Mouse (Mus musculus) thymus, postnatal 36 days (tissue): ENCODE results near the gene Slc5a9.
A peak's percentile ranks its signal among the peaks of the same experiment; 100 is the strongest.
"Not testable (repeated sequence)": the region's sequence is repeated elsewhere in the genome, so short reads cannot be mapped to it uniquely, and the experiment has no call there.

Source experiments
- DNase-seq, 2 experiments: peaks; one replicate each; pipeline ENCODE4 v3.0.0; 2022; ENCODE audit warnings: mixed read lengths in 2 of 2

Gene Slc5a9

DNA sequence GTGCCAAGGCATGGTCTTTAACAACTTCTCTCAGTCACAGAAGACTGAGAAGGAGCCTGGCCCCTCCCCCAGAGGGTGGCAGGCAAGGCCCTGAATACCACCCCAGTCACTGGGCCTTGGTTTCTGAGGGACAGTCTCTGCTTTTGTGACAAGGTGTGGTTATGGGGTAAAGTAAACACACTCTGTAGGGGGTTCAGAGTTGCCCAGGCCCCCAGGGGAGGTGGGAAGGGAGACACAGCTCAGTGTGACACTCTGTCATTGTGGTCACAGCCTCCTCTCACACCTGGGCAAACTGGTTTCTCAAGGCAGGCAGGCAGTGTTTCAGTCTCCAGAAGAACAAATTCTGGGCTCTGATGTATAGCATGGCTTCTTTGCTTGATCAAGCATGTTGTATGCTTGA is at the start of gene Slc5a9:
Gene Slc5a9, minus strand, starts transcription at position 144 of the 400 bp plus-strand sequence.
- DNase-seq = no peak

DNA sequence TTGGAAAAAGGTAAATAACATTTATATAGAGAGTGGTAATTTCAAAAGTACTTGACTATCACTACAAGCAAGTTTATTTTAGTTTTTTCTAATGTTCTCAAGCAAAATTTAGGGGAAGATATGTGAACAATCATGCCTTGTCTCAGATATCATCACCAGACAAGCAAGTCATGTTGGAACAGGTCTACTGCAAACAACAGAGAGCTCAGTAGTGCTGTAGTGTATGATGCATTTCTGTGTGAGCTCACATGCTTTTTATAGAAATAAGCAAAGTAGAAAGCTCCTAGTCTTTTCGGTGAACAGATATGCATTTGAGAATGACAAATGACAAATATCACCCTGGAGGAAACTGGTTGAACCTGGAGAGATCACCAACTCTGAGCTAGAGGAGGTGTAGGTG is 16.4 kb upstream of the Slc5a9 start, which contains the start of gene Skint8:
Gene Skint8, plus strand, starts transcription at position 301 of the 400 bp plus-strand sequence.
- DNase-seq = no peak

DNA sequence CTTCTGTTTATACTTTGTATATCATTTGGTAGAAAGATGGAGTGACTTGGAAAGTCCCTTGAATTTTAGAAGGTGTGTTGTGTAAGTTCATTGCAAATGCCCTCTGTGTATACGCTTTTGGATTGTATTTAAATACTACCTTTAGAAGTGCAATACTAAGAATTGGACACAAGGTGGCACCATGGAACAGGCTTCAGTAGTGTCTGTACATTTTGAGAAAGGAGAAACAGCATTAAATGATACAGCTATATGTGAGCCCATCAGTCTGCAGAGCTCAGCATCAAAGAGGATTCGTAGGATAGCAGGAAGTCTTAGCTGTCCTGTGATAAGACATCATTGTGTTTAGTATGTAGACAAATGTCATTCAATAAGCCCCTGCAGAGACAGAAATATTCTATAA is 5.2 kb upstream of the Slc5a9 start:
- DNase-seq = no peak

DNA sequence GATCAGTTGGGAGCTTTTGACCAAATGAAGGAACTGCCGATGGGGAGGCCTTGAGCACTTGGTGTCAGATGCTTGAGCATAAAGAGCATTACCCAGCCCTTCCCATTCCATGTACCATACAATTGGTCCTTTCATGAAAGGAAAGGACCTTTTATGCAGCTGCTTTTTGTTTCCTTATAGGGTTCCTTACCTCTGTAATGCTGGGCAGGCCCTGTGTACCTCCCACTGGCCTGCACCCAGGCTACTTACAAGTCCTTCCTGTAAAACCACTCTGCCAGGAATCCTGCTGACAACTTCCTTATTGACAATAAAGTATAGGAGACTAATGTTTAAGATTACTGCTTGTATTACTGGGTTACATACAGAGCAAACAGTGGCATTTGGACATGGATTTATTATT is 1.2 kb downstream of the Slc5a9 start:
- no peak for DNase-seq

DNA sequence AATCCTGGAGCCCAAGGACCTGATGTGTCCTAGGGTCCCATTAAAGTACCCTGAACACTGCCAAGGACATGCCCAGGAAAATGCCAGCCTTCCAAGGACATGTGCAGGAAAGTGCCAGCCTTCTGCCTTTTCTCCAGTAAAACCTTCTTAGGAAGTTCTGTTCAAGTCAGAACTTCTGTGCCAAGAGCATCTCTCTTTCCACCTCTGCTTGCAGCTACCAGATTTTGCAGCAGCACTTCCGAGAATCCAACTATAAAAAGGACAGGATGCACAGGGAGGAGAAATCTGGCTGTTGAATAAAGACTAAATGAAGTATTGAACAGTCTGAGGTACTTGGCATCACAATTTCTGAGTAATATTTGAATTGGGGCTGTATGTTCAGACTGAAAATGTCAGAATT is 2.2 kb downstream of the Slc5a9 start:
- DNase-seq = not testable (repeated sequence)

DNA sequence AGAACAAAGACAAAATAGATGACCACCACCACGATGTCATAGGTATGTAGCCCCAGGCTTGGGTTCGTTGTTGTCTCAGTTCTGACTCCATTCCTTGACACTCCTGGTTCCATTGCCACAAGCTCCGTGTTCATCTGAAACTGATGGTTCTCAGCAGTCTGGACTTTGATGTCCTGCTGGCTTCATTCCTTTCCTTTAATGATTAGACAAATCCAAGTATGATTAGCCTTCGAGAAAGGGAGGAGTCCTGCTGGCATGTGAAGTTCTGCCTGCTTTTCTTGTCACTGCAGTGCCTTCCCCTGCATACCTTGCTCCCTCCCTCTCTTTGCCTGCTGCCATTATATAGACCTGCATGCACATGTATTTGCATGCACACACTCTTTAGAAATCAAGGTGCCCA is 4.2 kb downstream of the Slc5a9 start:
- DNase-seq = no peak

DNA sequence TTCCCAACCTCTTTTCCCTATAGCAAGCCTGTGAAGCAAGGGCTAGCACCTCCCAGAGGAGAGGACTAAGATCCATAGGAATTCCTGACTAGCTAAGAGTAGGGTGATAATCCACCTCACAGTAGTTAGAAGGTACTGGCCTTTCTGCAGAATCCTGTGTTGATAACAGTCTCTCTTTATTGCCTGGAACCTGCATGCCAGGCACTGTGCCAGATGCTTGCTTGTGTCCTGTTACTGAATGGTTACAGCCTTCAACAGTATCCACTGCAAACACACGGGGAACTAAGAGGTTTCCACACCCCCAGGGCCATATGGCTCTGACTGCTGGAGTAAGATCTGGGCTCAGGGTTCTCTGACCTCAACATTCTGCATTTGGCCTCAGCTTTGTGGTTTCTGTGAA is 5.0 kb downstream of the Slc5a9 start:
- no peak for DNase-seq

DNA sequence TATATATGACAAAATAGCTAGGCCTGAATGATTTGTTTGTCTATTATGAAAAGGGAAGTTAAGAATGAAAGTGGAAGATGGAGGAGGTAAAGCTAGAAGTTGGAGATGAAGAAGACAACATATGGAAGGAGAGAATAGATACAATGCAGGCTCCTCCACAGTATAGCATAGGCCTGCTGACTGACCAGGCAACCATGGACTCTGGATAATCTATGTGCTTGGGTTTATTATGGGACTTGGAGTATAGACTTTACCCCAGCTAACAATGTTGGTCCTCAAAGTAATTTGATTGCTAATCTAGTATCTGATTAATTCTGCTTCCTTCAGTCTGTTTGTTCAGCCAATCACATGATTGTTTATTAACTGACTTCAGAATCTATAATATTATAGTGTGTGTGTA is 10.6 kb downstream of the Slc5a9 start:
- DNase-seq = no peak

DNA sequence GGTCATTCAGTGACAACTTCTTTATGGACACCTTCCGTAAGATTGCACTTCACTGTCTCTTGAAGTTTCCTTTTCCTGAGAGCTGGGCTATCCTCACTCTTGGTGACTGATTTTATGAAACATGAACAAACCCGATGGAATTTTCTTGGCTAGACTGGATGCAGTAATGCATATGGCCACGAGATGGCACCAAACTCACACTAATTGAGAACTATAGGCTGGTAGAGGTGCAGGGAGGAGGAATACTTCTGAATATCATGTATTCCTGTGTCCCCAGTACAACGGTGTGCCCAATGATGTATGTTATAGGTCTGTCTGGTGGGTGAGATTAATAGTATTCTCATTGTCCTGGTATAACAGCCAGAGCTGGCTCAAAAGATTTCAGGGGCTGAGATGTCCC is 16.1 kb downstream of the Slc5a9 start:
- peak; percentile 50 to 63 for DNase-seq

DNA sequence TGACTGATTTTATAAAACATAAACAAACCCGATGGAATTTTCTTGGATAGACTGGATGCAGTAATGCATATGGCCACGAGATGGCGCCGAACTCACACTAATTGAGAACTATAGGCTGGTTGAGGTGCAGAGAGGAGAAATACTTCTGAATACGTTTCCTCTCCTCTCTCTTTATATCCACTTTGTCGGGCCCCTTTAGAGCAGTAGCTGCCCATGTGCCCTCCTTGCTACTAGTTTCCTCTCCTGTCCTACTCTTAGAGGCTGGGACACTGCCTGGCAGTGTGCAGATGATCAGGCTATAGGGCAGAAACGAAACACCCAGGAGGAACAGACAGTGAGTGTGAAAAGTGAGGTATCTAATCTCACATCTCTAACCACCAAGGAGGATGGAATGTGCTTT is 16.7 kb downstream of the Slc5a9 start:
- peak; percentile 54 to 68 for DNase-seq

DNA sequence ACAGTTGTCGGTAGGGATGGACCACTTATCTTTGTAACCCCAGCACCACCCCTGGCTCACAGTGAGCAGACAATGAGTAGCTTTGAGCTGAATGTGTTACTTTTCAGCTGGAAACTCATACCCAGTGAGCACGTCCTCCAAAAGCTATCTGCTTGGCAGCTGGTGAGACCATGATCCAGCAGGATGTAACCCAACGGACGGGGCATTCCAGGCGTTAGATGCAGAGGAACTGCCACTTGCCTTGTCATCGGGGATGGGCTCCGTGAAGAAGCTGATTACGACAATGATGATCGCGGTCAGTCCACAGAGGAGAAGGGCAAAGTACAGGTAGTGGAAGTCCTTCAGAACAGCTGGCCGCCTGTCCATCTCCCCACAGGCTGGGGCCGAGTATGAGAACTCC is 19.2 kb downstream of the Slc5a9 start:
- no peak for DNase-seq

DNA sequence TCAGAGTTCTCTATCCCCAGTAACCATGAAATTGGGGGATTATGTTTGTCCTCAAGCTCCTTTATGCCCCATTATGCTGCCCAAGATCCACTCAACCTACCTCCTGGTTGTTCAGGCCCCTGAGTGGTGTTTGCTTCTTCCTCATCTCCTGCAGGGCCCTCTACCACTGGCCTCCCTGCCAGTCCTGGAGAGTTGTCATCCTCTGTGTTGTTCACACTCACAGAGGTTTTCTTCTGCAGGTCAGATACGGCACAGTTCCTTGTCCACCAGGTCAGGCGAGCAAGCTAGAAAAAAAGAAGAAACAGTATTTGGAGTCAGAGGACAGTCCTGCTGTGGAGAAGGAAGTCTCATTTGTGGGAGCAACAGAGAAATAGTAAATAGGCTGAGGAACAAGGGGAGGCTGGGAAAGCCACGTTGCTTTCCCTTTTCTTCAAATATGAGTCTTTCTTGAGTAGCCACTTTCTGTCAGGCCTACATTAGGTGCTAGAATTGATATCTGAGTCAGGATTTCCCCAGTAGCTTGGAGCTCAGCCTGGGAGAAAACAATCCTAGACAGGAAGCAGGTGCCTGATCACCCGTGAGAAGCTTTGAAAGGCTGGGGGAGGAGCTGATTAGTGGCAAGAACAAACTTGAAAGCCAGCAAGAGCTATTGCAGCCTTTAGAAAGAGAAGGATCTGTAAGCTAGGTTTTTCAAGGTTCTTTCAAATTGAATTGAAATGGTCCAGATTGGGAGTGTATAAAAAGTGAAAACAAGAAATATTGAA is 22.4 kb downstream of the Slc5a9 start:
- peak in 1 of 2 experiments; percentile 27 for DNase-seq

DNA sequence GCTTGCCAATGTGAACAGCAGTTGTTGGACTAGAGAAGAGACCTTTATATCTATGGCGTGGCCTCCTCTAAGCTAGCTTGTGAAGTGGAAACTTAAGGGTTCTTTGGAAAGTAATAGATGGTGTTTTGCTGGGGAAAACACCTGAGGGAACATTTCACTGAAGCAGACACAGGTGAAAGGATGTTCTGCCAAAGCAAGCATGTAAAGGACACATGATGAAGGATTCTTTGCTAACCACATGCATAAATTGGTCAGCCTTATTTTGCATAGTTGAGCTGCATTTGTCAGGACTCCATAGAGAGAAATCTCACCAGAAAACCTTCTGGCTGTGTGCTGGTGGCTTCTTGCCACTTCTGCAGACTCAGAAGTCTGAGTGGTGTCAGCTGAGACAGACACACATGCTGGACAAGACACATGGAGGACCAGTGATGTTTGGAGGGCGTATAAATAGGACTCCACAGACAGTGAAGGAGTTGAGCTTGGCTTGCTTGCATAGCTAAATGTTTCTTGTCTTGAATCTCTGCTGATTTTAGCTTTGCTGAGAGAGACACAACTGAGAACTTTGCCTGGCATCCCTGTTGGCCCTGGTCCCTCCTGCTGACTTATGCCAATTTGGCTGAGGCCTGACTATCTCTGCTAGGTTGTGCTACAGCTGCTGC is 34.8 kb downstream of the Slc5a9 start:
- no peak for DNase-seq

DNA sequence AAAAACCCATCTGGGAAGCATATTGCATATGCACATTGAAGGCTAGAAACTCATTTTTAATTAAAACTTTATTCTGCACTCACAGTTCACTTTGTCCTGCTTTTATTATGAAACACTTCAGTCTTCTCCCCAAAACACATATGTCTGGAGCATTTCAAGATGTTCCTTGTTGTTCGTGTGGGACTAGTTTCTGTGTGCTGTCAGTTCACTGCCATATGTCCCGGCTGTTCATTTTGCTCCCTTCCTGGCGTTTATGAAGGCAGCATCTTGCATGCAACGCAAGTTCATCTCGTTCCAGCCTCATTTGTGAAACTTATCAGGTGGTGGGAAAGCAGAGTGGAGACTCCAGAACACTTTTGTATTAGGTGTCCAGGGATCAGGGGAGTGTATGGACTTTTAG is 36.0 kb downstream of the Slc5a9 start:
- no peak for DNase-seq

DNA sequence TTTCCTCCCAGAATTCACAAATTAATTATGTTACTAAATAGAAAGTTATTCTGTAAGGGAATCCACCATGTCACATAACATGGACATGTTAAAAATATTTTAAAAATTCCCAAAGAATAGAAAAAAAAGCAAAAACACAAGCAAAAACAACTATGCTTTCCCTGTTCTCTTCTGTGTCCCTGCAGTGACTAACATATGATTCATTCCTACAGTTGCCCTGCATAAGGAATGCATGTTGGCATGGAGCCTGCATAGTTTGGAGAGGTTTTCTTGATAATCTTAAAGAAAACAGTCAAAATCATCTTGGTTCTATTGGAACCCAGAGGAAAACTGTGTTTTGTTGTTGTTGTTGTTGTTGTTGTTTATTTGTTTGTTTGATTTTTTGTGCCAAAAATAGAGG is 50.1 kb downstream of the Slc5a9 start:
- DNase-seq = no peak

DNA sequence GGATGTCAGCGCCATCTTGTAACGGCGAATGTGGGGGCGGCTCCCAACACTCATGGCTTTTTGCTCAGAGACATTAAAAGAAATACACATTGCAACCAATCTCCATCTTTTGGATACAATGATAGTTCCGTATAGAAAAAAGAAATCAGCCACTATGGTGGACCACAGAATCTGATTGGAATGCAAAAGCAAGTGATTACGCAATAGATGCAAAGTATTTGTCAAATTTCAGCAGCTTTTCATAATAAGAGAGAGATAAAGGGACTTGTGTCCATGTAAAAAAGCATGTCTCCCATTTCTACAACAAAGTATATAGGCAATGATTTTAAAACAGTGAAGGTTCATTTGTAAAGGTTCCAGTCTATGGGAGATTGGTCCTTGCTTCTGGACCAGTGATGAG is 63.8 kb downstream of the Slc5a9 start:
- no peak for DNase-seq
